Mouse (Mus musculus): ENCODE data around the gene Slc4a3.
A peak's percentile ranks its signal among the peaks of the same experiment; 100 is the strongest.

The Slc4a3 gene

DNA sequence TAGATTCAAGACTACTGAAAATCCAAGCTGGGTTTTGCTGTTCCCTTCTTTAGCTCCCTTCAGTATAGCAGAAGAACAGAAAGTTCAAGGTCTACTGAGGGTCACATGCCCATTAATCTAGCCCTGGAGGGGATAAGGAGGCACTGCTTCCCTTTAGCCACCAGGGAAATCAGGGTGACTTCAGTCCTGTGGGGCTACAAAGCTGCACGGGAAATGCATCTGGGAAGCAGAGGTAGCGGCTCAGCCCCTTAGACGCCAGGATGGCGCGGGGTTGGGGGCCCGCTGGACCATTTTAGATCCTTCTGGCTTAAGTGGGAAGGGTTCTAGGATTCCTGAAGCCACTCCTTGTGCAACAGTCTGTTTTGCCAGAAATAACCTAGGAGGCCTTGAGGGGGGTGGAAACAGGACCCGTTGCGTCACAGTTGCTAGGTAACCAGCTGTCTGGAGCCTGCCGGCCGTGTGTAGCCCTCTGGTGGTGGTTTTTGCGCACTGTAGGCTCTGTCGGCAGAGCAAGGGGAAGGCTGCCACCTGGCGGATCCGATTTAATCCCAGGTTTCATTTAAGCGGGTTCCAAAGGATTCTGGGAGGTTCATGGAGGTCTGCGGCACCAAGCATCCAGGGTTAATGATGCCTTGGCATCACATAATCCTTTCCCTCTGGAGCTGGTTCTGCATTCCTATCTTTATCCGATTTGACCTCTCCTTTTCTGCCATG lies 13.3 kb downstream of the Slc4a3 start:
- DNase-seq (ENCODE audit: extremely low spot score, low spot score), result peak; percentile 95

DNA sequence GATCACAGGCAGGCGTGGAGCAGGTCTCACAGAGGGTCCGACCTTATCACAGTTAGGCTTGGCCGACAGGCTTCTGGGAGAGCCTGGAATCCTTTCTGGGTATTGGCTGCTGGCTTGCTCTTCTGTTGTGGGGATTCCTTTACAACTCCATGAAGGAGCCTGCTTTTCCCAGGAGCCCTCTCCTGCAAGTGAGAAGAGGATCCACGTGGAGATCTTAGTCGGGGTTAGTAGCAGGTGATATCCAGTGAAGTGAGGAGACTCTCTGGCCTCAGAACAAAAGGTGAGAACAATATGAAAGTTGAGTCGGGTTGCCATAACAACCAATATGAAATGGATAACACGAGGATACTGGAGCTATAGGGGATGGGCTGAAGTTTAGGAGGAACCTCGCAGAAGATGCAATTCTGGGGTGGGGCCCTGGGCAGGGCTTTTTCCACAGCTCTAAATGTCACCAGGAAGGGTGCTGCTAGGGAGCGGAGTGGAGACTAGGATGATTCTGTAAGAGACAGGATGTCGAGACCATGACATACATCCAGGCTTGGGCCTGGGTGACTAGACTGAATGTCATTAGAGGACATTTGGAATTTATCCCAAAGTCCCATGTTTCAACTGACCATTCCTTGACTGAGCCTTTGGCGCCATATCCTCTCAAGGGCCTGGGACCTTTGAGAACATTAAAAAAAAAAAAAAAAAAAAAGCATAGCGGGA lies 14.3 kb downstream of the Slc4a3 start:
- DNase-seq (ENCODE audit: extremely low spot score, low spot score), result no peak

DNA sequence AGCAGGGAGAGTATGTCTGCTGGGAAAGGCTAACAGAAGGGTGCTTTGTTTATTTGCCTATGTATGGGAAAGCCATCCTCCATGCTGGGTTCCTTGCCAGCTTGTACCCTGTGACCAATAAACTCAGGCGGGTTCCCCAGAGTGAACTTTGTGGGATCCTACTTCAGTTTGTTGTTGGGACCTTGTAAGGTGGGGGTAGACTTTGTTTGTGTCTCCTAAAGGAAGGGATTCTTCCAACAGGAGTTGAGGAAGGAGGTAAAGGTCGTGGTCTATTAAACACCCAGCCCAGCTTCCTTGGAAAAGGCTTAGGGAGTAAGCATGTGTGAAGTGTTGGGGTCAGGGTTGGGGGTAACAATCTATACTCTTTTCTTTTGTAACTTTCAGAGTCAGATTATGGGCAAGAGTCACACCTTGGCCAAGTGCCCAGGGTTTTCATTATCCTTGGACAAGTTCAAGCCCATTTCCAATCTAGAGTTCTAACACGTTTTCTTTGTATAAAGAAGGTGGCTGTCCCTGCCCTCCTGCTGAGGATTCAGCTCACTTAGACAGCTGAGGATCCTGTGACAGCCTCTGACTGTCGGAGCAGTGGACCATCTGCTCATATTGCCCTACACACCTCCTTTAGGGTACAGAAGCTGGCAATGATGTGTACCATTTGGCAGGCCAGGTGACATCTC lies 15.3 kb downstream of the Slc4a3 start:
- DNase-seq (ENCODE audit: extremely low spot score, low spot score), result no peak

DNA sequence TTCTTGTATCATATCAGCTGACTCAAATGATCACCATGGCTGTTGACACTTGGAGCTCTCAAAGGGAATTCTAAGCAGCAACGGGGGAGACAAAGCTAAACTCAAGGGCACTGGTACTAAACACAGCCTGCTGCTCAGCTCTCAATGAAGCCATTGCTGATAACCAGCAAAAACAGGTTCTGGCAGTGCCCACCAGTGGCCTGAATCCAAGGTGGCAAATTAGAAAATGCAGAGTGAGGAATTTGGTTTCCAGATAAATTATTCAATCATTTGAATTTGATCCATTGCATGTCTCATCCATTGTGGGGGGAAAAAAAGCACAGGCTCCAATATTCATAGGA lies 15.8 kb downstream of the Slc4a3 start:
- DNase-seq (ENCODE audit: extremely low spot score, low spot score), result no peak

DNA sequence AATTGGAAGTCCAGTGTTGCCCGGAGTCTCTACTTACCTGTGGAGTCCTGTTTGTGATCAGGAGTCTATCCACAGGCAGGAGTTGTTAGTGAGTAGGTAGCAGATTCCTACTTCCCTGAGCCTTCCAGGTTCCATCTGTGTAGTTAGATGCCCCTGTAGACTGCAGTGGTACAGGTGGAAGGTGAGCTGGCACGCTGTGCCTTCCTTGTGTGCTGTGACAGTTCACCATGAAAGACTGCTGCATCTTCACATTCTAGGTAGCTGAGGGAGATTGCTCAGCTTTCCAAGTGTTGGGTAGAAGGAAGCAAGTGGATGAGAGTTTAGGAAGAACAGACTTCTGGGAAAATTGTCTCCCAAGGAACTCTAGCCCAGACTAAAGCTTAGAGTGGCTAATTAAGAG lies 18.0 kb downstream of the Slc4a3 start:
- DNase-seq (ENCODE audit: extremely low spot score, low spot score), result no peak

DNA sequence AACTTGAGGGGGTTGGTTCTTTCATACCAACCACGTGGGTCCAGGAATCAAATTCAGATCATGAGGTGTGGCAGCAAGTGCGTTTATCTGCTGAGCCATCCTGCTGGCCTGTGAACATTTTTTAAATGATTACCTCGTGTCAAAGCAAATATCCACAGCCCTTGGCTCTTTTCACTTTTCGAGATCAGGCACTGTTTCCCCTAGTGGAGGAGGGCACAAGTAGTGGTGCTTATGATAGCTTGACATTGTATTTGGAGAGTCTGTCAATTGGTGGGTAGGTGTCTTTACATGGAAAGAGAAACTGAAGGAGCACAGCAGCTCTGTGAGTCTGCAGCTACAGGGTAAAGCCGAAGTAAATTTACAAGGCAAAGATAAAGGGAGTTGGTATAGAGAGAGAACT lies 18.9 kb downstream of the Slc4a3 start:
- DNase-seq (ENCODE audit: extremely low spot score, low spot score), result no peak

DNA sequence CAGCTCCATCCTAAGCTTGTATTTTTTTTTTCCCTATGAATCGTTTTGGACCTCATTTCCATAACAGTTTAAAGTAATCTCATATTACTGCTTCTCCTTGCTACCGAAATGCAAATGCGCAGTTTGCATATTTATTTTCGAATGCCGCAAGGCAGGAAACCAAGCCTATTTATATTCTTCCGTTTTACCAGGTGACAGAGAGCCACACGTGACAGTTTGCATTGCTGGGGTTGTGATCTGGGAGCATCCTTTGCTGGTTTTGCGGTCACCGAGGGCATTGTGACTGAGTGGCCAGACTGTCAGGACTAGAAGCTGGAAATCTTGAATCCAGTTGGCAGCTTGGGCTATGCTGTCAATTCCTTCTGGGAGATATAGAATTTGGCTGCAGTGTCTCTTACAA lies 19.6 kb downstream of the Slc4a3 start:
- DNase-seq (ENCODE audit: extremely low spot score, low spot score), result no peak

DNA sequence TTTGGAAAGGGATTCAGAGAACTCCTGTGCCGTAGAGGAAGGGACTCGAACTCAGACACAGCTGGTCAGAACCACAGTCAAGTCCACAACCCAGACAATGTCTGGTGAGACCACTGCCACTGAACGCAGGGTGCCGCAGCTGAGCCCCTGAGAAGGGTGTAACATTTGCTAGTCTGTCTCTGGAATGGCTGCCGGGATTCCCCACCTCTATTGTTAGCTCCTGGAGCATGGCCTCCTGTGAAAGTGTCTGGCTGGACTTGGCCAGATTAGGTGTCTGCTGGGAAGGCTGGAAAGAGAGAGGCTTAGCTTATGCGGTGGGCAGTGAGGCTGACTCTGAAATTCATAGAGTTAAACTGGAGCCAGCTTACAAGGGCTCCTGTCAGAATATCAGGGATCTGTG lies 24.3 kb downstream of the Slc4a3 start:
- DNase-seq (ENCODE audit: extremely low spot score, low spot score), result no peak

DNA sequence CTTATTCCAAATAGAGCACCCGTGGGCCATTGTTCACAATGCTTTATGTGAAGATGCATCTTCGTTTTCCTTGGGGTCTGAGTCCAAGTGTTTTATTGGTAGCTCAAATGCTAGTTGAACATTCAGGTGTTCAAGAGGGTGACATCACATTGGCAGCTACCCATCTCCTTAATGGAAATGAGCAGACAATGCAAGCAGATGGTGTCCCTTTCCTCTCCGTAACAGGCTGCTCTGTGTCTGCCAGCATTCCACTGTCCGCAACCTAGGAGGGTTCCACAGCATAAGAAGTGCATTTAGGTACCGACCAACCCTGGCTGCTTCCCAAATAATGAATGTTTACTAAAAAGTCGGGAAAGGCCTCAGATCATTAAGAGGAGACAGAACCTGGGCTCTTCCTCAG lies 26.7 kb downstream of the Slc4a3 start:
- DNase-seq (ENCODE audit: extremely low spot score, low spot score), result no peak

DNA sequence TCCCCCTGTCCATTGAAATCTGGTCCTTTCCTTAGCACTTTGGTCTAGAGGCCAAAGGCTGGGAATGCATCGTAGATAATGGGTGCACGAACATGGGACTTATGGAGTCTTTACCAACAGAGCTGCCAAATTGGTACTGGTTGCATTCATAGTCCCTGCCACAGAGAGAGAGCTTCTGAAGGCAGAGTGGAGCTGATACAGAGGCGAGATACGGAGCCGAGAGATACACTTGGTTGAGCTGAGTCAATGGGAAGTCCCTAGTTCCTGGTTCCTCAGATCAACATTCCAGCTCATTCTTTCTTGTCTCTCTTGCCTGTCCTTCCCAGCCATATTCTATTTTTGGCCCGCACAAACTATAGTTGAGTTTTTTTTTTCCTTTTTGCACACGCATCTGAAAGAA lies 27.6 kb downstream of the Slc4a3 start:
- no peak for DNase-seq (ENCODE audit: extremely low spot score, low spot score)

DNA sequence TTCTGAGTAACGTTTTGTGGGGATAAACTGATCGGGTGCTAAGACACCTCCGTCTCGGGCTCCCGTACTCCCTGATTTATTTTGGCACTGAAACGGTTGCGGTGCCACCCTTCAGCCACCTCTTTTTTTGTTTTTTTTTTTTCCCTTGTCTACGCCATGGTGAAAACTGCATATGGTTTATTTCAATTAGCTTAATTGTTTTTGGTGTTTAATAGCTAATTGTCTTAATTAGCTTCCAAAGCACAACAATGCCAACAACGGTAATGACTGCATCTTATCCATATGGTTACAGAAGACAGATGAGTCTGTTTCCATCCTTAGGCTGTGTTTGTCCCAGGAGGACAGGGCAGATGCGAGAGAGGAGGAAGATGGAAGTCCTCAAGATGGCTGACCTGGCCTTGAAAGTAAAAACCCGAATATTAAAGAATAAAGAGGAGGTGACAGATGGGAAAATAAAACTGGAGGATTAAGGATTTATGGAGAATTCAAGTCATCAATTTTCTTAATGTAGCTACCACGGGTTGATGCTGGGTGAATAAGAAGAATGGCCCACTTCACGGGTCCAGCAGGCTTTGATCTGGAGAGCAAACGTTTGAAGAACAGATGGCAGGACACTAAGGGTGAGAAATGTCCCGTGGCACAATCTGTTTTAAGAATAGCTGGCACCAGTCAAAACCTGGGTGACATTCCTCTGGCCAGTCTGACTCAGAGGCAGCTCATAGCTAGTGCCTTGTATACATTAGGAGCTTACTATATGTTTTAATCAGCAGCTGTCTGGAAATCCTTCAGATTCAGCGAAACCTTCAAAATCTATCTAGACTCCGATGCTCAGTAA lies 28.6 kb downstream of the Slc4a3 start:
- DNase-seq (ENCODE audit: extremely low spot score, low spot score), result no peak

DNA sequence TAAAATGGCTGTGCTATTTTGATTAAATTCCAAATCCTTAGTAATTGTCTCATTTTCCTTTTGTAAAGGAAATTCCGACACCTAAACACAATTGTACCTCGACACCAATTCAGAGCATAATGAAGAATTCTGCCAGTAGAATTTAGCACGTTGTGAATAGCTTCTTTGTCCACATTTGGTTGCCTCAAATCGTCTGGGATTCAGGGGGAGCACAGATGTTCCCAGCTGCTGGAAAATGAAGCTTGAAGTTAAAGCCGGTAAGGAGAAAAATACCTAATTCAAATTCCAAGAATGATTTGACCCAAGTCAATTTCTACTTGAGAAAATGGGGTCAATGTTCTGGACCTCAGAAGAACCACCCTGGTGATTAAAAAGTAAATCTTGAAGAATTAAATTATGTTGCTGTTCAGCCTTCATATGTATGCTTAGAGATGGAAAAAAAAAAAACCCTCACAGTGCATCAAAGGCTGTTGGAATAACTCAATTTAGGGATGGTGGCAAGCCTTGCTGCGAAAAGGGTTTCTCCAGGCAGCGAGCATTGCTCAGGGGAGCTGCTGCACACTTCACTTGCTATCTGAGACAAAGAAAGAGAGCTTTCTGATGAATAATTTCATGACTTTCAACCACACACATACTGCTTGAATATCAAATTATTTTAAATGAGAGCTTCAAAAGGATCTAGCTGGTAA lies 36.0 kb downstream of the Slc4a3 start:
- DNase-seq (ENCODE audit: extremely low spot score, low spot score), result no peak

DNA sequence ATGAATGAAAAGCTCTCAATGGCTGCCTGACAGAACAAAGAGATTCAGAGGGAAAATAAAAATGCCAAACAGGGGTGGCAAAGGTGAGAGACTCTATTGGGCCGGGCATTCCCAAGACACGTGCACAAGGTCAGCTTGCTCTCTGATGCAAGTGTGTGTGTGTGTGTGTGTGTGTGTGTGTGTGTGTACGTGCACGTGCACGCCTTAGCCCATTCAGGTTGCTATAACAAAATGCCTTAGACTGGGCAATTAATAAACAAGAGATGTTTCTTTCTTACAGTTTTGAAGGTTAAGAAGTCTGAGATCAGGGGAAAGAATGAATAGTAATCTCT lies 36.5 kb downstream of the Slc4a3 start:
- no peak for DNase-seq (ENCODE audit: extremely low spot score, low spot score)

DNA sequence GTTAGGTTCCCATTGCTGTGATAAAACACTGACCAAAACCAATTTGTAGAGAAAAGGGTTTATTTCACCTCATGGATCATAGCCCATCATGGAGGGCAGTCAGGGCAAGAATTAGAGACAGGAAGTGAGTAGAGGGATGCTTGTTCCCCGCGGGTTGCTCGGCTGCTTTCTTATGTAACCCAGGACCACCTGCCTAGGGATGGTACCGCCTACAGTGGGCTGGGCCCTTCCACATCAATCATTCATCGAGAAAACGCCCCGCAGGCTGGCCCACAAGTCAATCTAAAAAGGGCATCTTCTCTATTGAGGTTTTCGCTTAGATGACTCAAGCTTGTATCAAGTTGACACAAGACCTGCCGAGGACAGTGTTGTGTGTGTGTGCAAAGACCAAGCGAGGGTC lies 37.0 kb downstream of the Slc4a3 start:
- no peak for DNase-seq (ENCODE audit: extremely low spot score, low spot score)

DNA sequence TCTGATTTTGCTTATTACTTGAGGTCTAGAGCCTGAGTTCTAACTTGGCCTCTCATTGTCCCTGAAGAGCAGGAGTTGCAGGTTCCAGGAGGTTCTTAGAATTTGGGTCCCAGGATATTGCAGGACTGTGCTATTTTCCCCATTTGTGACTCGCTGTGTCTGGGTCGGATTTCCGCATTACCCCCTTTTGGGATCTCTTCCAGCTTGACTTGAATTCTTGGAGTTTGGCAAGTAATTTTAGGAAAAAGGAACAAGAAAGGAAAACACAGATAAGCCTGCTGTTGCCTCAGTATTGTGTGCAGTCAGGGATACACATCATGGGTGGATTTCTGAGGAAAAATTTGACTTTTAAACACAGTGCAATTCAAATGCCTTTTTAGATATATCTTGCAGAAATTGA lies 40.7 kb downstream of the Slc4a3 start:
- no peak for DNase-seq (ENCODE audit: extremely low spot score, low spot score)

DNA sequence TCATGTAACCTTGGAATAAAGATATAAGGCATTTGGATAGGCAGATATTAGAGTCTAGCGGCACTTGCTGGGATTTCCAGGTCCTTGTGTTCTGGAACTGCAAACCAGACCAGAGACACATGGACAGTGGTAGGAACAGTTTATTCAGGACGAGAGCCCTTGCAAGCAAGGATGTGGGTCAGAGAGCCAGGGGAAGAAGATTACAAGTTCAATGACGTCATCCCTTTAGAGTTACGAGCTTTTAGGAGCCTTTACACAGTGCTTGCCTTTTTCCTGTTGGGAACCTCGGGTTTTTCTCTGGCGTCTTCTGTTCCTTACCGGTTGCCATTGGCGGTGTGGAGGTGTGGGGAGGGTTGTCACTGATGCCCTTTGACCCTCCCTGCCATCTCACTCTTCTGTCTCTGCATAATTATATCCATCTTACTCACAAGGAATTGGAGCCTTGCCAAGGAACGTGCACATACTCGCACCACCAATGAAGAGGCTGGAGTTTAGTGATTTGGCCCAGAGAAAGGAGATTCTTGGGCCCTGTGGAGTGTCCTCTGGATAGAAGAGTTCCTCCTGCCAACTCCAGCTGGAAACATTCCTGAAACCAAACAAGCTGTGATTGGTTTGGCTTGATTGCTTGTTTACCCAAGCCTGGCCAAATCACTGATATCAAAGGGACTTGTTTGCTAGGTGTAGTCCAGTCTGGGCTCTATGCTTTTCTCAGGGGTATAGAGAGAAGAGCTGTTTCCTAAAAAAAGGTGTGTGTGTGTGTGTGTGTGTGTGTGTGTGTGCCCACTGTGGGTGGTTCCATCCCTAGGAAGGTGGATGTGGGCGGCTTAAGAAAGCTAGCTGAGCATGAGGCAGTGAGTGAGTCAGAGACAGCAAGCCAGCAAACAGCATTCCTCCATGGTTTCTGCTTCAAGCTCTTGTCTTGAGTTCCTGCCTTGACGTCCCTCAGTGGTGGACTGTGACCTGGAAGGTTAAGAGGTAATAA lies 42.0 kb downstream of the Slc4a3 start:
- no peak for DNase-seq (ENCODE audit: extremely low spot score, low spot score)

DNA sequence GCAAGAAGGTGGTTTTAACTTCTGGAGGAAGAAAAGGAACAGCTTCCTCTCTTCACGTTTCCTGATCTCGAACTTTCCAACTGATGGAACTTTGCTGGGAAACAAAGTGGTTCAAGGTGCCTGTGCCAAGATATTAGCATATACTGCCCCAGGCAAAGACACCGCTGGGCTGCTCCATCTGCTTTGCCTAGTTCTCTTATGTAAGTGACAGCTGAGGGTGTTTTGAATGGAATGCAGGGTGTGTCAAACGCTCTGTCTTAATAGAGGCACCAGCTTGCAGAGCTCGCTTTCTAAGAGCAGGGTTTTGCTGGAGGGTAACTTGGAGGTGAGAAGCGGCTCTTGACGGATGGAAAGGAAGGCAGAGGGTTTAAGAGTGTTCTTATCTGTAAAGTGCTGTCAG lies 42.8 kb downstream of the Slc4a3 start:
- no peak for DNase-seq (ENCODE audit: extremely low spot score, low spot score)

DNA sequence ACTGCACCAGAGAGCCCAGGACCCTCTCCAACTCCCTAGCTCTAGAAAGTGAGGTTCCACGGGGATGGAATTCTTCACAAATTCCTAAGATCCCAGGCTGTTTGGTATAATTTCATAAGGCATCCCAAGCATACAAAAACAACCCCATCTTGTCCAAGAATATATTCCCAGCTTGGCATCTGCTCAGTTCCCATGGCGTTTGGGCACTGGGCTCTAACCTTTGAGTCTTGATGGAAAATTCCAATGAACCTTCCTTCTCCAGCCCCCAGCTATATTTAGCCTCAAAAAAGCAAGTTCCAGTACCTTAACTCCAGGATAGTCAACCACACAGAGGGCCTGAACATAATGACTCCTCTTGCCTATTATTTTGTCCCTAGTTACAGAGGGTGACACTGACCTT lies 43.9 kb downstream of the Slc4a3 start:
- no peak for DNase-seq (ENCODE audit: extremely low spot score, low spot score)

DNA sequence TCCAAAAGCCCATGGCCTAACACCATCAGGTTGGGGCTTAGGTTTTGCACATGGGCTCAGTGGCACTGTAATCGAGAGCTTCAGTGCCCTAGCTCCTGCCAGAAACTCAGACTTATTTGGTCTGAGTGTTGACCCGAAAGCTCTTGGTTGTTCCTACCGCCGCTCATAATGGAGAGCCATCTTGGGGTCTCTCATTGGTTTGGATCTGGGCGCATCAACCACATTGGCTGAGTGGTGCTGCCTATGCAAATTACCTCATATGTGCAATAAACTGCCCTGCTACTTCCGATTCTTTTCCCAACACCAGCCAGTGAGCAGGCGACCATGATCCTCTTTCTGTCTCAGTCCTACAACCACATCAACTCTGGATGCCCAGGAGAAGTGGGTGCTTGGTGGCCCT lies 47.9 kb downstream of the Slc4a3 start:
- DNase-seq (ENCODE audit: extremely low spot score, low spot score), result no peak

DNA sequence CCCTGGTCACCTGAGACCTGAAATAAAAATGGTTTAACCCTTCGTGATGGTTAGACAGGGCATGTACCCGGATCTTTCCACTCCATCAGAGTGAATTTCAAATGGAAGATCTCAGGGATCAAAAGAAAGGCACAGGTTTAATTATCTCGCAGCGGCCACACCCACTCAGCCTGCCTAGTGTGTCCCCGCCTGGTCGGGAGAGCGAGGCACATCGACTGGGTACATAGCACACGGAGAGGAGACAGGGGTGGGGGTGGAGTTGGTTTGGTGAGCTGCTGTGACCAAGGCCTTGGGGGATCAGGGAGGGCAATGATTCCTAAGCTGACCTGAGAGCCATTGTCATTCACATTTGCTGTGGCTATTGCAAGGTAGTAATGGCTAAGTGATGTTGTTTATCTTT lies 48.8 kb downstream of the Slc4a3 start:
- no peak for DNase-seq (ENCODE audit: extremely low spot score, low spot score)

Data from neural tube, embryonic 10.5 days (tissue).